Mouse (Mus musculus) cerebellum, adult 8-10 months (tissue): ENCODE data around the gene Fat4.

ENCODE experiments used
- DNase-seq: peaks from one replicate; pipeline ENCODE4 v3.0.0; 2022

Gene Fat4

DNA sequence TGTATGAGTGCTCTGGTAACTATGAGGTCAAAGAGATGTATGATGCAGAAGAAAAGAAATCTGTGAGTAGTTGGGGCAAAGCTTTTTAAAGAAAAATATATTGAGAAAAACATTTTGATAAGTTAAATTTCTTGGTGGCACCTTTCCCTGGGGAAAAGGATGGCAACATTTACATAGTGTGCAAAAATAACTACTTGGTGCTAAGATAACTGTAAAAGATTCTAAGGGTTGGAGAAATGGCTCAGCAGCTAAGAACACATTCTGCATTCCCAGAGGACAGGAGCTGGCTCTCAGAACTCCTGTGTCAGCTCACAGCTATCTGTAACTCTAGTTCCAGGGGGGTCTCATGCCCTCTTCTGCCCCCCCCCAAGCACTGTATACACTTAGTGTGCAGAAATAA lies 99.6 kb downstream of the Fat4 start:
- DNase-seq = no peak

GRCm38 (mm10) chr3:38989181-38989580 lies 102.4 kb downstream of the Fat4 start:
- DNase-seq = no peak

DNA sequence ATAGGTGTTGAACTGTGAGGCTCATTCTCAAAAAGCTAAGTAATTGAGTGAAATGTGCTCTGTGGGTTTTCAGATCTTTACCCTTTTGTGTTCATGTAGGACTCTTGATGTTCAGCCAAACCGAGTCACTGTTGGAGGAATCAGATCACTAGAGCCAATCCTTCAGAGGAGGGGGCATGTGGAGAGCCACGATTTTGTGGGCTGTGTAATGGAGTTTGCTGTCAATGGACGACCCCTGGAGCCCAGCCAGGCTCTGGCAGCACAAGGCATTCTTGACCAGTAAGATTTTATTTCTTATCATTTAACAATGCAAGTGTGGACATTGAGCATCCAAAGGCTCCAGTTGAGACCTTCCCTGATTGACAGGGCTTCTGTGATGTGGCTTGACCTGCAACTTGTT lies 113.3 kb downstream of the Fat4 start:
- DNase-seq = no peak

GRCm38 (mm10) chr3:39010544-39010943 lies 123.8 kb downstream of the Fat4 start:
- no peak for DNase-seq

GRCm38 (mm10) chr3:39017633-39018032 lies 130.9 kb downstream of the Fat4 start:
- DNase-seq = no peak

DNA sequence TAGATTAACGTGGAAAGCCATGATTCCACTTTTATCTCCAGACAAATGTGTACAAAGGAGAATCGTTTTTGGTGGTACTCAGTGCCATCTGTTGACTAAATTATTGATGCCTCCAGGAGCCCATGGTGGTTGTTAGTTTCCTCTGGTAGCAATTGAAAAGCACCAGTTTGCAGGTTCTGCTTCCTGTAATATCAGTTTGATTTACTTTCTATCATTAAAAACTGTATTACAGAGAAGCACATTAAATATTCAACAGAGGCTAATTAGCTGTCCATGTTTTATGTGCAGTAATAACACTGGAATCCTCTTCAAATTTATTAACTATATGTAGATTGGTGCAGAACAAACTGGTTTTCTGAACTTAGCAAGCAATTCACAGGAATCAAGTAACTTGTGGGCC lies 149.4 kb downstream of the Fat4 start:
- no peak for DNase-seq

DNA sequence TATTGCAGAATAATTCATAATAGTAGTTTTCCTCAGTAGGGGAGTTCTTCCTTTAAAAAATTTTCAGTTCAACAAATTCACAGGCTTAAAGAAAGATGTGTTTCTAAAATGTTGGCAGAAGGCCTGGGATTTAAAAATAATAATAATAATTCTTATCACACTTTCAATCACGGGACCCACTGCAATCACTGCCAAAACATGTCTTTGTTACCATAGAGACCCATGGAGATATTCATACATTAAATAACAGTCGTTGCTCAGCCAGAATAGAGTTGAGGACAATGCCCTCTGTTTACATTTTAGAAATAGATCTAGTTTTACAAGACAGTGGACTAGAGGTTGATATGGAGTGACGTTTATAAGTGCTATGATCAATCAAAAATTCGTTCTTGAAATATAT lies 159.7 kb downstream of the Fat4 start:
- DNase-seq = no peak

- no peak for DNase-seq
Observed at GRCm38 (mm10) chr3:39047621-39048303, 161.0 kb downstream of the Fat4 start.

DNA sequence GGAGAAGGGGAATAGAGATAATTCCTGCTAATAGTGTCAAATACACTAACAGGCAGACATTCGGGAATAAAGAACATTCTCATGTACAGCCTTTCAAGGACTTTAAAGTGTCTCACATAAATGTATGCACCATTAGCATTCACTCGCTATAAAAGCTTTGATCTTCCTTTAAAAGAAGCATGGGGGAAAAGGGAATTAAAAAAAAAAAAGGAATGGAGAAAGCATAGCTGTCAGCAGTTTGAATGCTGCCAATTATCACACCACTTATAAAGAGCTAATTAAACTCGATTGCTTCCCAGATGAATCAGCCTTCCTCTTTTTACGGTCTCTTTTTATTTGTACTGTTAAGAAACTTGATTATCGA lies 161.5 kb downstream of the Fat4 start:
- DNase-seq = no peak

- no peak for DNase-seq
Observed at GRCm38 (mm10) chr3:39050130-39050529, 163.4 kb downstream of the Fat4 start.

DNA sequence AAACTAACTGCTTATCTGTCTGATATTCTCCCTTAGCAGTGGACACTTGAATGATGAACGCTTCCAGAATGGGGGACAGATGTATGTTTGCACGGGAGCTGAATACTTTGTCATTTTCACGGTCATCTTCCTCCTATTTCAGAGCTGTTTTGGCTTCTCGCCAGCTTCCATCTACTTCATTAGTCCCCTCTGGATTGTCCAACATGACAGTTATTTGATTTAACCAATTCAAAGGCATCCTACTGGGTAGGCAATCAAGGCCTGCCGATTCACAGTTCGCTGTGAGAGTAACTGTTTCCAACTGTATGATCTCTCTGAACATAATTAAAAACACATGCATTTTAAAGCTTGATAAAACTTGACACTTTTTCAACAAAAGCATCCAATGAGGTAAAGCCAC lies 166.3 kb downstream of the Fat4 start:
- no peak for DNase-seq
